Mouse (Mus musculus): ENCODE results near the gene Snx6.
"Not testable (repeated sequence)": the region's sequence is repeated elsewhere in the genome, so short reads cannot be mapped to it uniquely, and the experiment has no call there.

Snx6 gene

DNA sequence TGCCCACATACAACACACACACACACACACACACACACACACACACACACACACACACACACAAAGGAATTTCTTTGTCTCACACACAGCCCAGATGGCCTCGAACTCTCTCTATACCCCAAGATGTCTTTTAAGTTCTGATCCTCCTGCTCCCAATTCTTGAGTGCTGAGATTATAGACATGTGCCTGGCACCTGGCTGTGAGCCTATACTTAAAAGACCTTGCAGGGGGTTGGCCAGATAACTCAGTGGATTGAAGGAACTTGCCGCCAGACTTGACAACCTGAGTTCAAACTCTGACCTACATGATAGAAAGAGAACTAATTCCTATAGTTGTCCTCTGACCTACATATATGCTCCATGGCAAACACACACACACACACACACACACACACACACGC, 8.0 kb upstream of the Snx6 start:
- in situ Hi-C loops (cut with MboI, MseI) = no loop called here

DNA sequence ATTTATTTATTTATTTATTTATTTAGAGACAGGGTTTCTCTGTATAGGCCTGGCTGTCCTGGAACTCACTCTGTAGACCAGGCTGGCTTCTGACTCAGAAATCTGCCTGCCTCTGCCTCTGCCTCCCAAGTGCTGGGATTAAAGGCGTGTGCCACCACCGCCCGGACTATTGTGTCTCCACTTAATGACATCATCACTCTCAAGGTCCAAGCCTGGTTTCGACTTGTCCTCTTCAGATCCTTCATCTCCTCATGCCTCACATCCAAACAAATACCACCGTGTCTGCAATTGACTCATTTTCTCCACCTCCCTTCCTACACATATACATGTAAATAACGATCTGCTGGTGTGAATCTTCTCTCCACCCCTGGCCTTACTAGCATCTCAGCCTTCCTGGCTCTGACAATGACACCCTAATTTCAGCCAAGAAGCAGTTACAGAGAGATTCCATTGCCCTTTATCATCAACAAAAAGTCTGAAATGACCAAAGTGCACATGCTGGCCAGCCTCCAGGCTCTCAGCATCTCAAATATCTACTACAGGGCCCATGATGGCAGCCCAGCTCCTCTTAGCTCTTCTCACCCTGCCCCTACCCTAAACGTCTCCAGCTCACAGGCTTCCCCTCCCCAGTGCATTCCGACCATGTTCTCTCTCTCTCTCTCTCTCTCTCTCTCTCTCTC, 1.2 kb upstream of the Snx6 start:
- in situ Hi-C loops (cut with MboI, MseI) = no loop called here

DNA sequence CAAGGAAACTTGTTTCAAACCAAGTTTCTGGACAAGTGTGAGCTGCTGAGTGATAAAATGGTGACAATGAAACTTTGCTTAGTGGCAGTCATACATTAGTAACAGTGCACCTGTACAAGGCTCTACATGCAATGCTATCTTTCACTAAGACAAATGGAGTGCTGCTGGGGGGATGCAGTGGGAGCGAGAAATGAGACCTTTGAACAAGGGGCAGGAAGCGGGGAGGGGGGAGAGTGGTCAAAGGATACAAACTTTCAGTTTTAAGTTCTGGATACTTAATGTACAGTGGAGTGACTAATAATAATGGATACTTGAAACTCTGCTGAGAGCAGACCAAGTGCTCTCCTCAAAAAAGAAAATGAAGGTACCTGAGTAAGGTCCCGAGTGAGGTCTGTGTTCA, 1.1 kb downstream of the Snx6 start:
- in situ Hi-C loops (cut with MboI, MseI) = no loop called here

DNA sequence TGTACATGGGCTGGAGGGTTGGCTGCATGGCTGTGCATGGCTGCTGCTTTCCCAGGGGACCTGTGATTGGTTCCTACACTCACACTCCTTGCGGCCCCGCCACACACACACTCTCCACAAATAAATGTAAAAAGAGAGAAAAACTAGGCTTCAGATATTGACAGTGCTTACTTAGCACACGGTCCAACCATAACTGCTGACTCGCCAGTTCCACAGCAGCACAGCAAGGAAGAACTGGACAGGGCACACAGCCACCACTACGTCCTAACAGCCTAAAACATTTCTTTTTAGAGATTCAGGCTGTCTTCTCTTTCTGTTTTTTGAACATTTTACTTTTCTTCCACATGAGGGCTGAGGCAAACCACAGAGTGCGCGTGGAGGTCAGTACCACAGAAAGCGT, 4.0 kb downstream of the Snx6 start:
- in situ Hi-C loops (cut with MboI, MseI) = no loop called here

- in situ Hi-C loops (cut with MboI, MseI) = no loop called here
Observed at GRCm38 (mm10) chr12:54789346-54790143, 6.0 kb downstream of the Snx6 start.

DNA sequence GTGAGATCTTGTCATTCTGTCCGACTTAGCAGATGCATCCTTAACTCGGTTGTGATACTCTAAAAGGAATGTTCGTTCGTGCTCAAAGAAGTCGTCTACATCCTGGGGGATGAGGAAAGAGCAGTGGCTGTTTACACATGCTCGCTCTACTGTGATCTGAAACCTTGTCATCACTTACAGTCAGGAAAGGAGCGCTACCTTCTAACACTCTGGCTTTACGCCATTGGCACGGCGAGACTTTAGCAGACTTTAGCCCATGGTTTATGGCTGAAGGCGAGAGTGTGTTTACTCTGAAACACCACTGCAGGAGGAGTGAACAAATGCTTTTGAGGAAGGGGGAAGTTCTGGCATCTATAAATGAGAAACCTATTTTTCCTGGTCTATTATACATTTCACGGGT, 31.9 kb downstream of the Snx6 start:
- in situ Hi-C loops (cut with MboI, MseI) = loop anchor here (5.0 to 25.0 kb wide), 2 partner anchors 199 to 349 kb away; partner anchors contain the start of gene Fam177a

DNA sequence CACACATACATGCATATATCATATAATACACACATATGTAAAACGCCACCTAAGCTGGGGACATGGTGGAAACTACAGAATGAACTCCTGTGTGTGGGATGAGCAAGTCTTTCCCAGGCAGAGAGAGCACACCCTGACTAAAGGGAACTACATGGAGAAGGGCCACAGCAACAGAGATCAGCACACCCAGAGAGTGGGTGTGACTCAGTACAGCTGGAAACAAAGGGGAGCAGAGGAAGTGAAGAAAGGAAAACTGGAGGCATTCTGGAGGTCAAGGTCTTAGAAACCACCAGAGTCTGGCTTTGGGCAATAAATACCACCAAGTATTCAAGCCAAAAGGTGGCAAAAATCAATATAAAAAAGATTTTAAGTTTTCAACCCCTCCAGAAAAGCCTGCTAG, 34.8 kb downstream of the Snx6 start:
- in situ Hi-C loops (cut with MboI, MseI) = loop anchor here (5.0 to 25.0 kb wide), 2 partner anchors 202 to 352 kb away; partner anchors contain the start of gene Fam177a

- in situ Hi-C loops (cut with MboI, MseI) = loop anchor here (25.0 kb wide), 1 partner anchor 353 kb away; the partner anchor contains the start of gene Fam177a
Observed at GRCm38 (mm10) chr12:54758846-54759245, 36.7 kb downstream of the Snx6 start.

DNA sequence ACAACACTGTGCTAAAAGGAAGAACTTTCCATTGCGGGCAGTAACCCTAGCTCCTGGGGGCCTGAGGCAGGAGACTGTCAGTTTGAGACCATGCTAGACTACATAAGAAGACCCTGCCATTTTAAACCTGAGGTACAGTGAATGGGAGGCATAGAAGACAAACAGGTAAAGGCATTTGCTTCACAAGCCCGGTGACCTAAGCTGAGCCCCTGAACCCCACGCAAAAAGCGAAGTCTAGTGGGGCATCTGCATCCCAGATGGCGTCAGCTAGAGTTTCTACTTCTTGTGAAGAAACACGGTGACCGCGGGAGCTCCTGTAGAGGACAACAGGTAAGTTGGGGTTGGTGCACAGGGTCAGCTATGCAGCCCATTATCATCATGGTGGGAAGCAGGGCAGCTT, 46.9 kb downstream of the Snx6 start:
- in situ Hi-C loops (cut with MboI, MseI) = no loop called here

DNA sequence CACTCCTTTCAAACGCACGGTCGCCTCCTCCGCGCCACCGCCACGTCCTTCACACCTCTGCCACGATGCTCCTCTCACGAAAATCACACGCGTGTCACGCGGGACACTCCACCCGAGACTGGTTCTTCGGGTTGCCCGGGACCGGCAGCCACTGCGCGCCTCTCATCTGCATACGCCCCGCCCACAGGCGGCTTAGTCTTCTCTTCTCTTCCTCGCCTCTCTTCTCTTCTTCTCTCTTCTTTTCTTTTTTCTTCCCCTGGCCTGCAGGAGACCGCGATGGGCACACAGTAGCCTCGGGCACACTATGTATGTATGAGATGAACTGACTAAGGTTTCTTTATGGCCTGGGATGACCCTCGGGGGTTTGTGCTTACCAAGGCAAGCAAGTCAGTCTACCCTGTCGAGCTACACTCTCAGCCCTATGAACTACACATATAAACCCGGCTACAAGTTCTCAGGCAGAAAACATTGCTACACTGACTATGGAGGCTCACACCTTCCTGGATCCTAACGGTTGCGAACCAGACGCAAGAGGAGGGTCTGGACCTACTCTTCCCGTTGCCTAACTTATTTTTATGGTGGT, 56.8 kb downstream of the Snx6 start:
- in situ Hi-C loops (cut with MboI, MseI) = loop anchor here (5.0 kb wide), 1 partner anchor 41 kb away; the partner anchor contains the start of gene Eapp

DNA sequence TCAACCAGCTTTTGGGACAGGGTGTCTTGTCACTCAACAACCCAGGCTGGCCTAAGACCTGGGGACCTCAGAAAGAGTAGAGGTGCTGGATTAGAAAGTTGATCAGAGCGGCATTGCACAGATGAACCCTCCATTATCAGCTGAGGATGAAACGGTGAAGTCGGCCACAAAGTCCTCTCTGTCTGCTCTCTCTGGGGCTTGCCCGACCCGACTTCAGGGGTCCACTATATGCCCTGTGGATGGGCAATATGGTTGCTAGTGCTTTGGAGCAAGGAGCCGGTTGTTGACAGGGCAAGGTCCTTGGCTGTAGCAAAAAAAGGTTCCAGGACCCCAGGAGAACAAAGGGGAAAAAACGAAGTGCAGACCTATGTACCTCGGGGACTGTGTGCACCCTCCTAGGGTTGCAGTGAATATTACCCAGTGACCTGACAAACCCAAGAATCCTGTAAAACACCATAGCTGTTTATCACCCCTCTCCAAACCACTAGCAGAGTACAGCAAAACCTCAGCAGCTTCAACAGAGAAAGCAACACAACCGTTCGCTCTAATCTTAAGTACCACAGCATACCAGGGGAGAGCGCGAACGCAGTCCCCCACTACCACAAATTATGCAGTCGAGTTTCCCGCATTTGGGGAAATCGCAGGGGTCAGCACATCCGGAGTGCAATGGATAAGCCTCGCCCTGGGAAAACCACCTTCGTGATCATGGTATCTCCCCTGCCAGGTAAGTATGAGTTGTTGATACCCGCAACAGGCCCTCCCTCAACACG, 57.4 kb downstream of the Snx6 start:
- in situ Hi-C loops (cut with MboI, MseI) = loop anchor here (5.0 kb wide), 1 partner anchor 41 kb away; the partner anchor contains the start of gene Eapp

- in situ Hi-C loops (cut with MboI, MseI) = loop anchor here (5.0 kb wide), 1 partner anchor 37 kb away; the partner anchor contains the start of gene Eapp
Observed at GRCm38 (mm10) chr12:54734307-54735131, 61.0 kb downstream of the Snx6 start.

- in situ Hi-C loops (cut with MboI, MseI) = not testable (repeated sequence)
Observed at GRCm38 (mm10) chr12:54729140-54730059, 66.1 kb downstream of the Snx6 start.

GRCm38 (mm10) chr12:54718871-54719786, 76.4 kb downstream of the Snx6 start:
- in situ Hi-C loops (cut with MboI, MseI) = not testable (repeated sequence)

DNA sequence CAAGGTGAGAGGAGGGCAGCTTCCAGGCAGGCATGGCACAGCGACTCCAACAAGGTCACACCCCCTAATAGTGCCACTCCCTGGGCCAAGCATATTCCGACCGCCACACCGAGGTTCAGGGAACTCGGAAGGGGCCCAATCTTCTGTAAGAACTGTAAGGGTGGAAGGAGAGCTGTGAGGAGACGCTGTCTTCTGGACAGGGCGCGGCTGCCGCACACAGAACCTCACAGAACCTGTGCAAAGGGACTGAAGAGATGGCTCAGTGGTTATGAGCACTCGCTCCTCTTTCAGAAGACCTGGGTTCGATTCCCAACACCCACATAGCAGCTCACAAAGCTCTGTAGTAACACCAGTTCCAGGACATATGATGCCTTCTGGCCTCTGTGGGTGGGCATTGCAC, 78.0 kb downstream of the Snx6 start:
- in situ Hi-C loops (cut with MboI, MseI) = not testable (repeated sequence)

- in situ Hi-C loops (cut with MboI, MseI) = not testable (repeated sequence)
Observed at GRCm38 (mm10) chr12:54713822-54714626, 81.5 kb downstream of the Snx6 start.

- in situ Hi-C loops (cut with MboI, MseI) = not testable (repeated sequence)
Observed at GRCm38 (mm10) chr12:54710494-54710879, 85.0 kb downstream of the Snx6 start.
